Mouse (Mus musculus): ENCODE measurements at regions not wholly inside any gene's neighbourhood (a gene's known extent, or its start where the extent isn't known, plus 50 kb on each side); places are given as distances from the start of the nearest gene placed in this dataset.

- no peak for DNase-seq (ENCODE audit: low spot score)
- Histone ChIP-seq H3K4me3 (replicated peaks; ENCODE audit: low read depth, low read length) (no peak overlapping the region), H3K9me3 (replicated peaks; ENCODE audit: low read length) (no peaks in the 10 kb centered on the region), H3K4me2 (ENCODE audit: low read length) (no peak overlapping the region), H3K4me1 (replicated peaks; ENCODE audit: insufficient read depth, low read length) (no peaks in the 10 kb centered on the region), H3K36me3 (ENCODE audit: insufficient read depth, low read length) (no peaks in the 10 kb centered on the region), H3K27me3 (ENCODE audit: insufficient read depth, low read length) (no peaks in the 10 kb centered on the region), H3K27ac (no peak overlapping the region), H3K9ac (ENCODE audit: low read depth, low read length) (no peak overlapping the region)
- no peak for TF ChIP-seq CTCF (IDR thresholded peaks at IDR 0.05; ENCODE audit: low read depth)
- ATAC-seq (replicated peaks; ENCODE audit: low FRiP score, low read depth) = no peak
- 80% methylated on average over 3 of the region's 3 CpGs for WGBS
Observed at GRCm38 (mm10) chr10:10216892-10217291, 255.2 kb downstream of the Adgb start.

DNA sequence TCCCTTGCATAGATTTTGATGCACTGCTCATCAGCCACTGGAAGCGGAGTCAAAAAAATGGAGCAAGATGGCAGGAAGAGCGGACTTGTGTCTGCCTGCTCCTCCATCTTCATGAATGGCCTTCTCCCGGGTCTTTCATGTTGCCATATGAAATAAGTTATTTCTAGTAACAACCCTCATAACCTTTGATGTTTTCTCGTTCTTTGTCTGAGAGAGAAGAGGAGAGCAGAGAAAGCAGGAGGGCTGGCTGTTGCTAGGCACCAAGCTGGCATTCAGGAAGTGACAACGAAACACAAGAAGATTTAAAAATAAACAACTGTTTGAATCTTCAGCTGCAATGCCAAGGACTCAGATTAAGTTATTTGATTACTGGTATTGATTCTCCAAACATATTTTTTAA, 256.8 kb downstream of the Adgb start:
- Histone ChIP-seq H3K4me1 (replicated peaks; ENCODE audit: insufficient read depth, low read length) (no peaks in the 10 kb centered on the region), H3K4me3 (replicated peaks; ENCODE audit: low read depth, low read length) (no peak overlapping the region), H3K9ac (ENCODE audit: low read depth, low read length) (no peak overlapping the region), H3K36me3 (ENCODE audit: insufficient read depth, low read length) (no peaks in the 10 kb centered on the region), H3K9me3 (replicated peaks; ENCODE audit: low read length) (no peaks in the 10 kb centered on the region), H3K4me2 (ENCODE audit: low read length) (no peak overlapping the region), H3K27ac (no peak overlapping the region), H3K27me3 (ENCODE audit: insufficient read depth, low read length) (no peaks in the 10 kb centered on the region)
- TF ChIP-seq CTCF (IDR thresholded peaks at IDR 0.05; ENCODE audit: low read depth) = no peak
- ATAC-seq (replicated peaks; ENCODE audit: low FRiP score, low read depth) = no peak
- DNase-seq (ENCODE audit: low spot score) = no peak
- 69% methylated on average over 5 of the region's 5 CpGs for WGBS

DNA sequence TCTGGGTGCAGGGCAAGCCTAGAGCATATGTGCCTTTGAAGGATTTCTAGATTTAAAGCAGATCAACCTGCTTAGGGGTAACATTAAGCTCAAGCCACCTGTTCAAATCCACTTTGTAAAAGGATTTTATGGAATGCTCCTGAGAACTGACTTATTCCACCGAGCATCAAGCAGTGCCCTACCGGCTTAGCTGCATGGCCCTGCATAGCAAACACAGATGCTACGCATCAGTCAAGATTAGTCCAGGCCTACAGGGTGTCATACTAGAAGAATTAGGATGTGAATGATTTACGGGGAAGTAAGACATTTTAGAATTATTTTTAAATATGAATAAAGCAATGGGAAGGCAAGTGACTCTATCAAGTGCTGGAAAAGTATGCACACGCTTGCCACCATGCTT, 263.8 kb downstream of the Adgb start:
- ATAC-seq (replicated peaks; ENCODE audit: low FRiP score, low read depth) = no peak

DNA sequence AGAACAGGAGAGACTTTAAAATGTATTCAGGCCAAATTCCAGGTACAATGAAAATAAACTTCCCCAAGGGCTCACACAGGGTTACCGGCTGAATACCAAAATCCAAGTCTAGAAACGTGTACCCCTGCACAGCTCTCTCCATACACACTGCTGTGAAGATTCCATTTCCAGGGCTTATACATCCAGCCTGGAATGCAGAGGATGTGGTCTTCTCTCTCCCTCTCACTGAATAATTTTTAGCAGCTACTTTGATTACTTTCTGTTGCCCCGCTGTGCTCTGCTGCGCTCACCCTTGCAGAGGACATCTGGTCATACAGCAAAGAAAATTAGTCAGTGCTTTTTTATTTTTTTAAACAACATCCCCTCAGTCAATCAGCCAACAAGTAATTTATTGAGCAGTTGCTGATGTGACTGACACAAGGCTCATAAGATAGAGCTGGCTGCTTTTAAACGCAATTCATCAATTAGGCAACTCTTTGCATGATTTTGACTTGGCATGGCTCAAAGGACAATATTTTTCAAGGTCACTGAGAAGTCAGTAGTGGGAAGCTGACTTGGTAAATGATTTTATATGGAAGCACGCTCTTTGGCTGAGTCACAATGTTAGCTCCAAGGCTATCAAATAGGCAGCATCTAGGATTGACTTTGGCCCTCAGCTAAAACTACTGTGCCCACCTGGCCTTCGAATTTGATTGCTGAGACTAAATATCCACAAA, 266.2 kb downstream of the Adgb start:
- Histone ChIP-seq H3K4me2 (ENCODE audit: low read length) (no peak overlapping the region), H3K36me3 (ENCODE audit: insufficient read depth, low read length) (no peaks in the 10 kb centered on the region), H3K9ac (ENCODE audit: low read depth, low read length) (no peak overlapping the region), H3K27me3 (ENCODE audit: insufficient read depth, low read length) (no peaks in the 10 kb centered on the region), H3K27ac (no peak overlapping the region), H3K4me1 (replicated peaks; ENCODE audit: insufficient read depth, low read length) (no peaks in the 10 kb centered on the region), H3K9me3 (replicated peaks; ENCODE audit: low read length) (no peaks in the 10 kb centered on the region), H3K4me3 (replicated peaks; ENCODE audit: low read depth, low read length) (no peak overlapping the region)
- DNase-seq (ENCODE audit: low spot score) = no peak
- ATAC-seq (replicated peaks; ENCODE audit: low FRiP score, low read depth) = no peak
- TF ChIP-seq CTCF (IDR thresholded peaks at IDR 0.05; ENCODE audit: low read depth) = no peak
- WGBS = 64% methylated on average over 7 of the region's 7 CpGs

More for the DNA sequence above, 263.8 kb downstream of the Adgb start:
- Histone ChIP-seq H3K9me3 (replicated peaks; ENCODE audit: low read length) (no peaks in the 10 kb centered on the region), H3K27me3 (ENCODE audit: insufficient read depth, low read length) (no peaks in the 10 kb centered on the region), H3K9ac (ENCODE audit: low read depth, low read length) (no peak overlapping the region), H3K4me3 (replicated peaks; ENCODE audit: low read depth, low read length) (no peak overlapping the region), H3K36me3 (ENCODE audit: insufficient read depth, low read length) (no peaks in the 10 kb centered on the region), H3K4me2 (ENCODE audit: low read length) (no peak overlapping the region), H3K4me1 (replicated peaks; ENCODE audit: insufficient read depth, low read length) (no peaks in the 10 kb centered on the region), H3K27ac (no peak overlapping the region)
- no peak for DNase-seq (ENCODE audit: low spot score)
- no peak for TF ChIP-seq CTCF (IDR thresholded peaks at IDR 0.05; ENCODE audit: low read depth)
- WGBS = 85% methylated on average over 5 of the region's 5 CpGs

DNA sequence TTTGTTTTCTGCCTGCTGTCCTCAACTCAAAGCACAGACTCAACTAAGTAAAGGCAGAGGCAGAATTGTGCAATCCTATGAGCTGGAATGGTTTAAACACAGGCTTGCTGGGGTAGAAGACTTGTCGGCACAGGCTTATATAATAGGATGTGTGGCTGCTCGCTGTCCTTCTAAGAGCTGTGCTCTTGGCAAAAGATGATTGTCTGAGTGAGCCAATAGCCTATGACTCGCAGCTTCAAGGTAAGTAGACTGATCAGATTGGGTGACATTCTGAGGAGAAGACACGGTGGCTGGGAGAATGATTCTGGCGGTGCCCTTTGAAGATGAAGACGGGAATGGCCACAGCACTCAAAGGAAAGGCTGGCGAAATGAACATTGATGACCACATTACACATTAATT, 268.1 kb downstream of the Adgb start:
- ATAC-seq (replicated peaks; ENCODE audit: low FRiP score, low read depth) = no peak
- Histone ChIP-seq H3K9me3 (replicated peaks; ENCODE audit: low read length) (no peaks in the 10 kb centered on the region), H3K4me1 (replicated peaks; ENCODE audit: insufficient read depth, low read length) (no peaks in the 10 kb centered on the region), H3K27me3 (ENCODE audit: insufficient read depth, low read length) (no peaks in the 10 kb centered on the region), H3K4me3 (replicated peaks; ENCODE audit: low read depth, low read length) (no peak overlapping the region), H3K4me2 (ENCODE audit: low read length) (no peak overlapping the region), H3K36me3 (ENCODE audit: insufficient read depth, low read length) (no peaks in the 10 kb centered on the region), H3K27ac (no peak overlapping the region), H3K9ac (ENCODE audit: low read depth, low read length) (no peak overlapping the region)
- no peak for TF ChIP-seq CTCF (IDR thresholded peaks at IDR 0.05; ENCODE audit: low read depth)
- no peak for DNase-seq (ENCODE audit: low spot score)
- WGBS = 93% methylated on average over 7 of the region's 7 CpGs

DNA sequence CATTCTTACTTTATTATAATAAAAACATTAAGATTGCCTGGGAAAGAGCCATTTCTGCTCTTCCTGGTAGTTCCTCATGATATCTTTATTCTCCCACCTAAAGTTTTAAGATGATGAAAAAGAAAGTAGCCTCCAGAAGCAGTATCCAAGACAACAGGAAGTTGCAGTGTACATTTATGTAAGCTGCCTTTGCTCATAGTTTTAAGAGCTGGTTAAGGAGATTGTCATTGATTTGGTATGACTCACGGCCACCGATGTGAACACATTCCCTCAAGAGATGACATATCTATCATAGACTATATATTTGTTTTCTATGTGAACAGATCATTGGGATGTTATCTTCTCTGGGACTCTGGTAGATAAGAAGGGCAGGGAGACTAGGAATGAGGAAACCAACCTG, 281.8 kb downstream of the Adgb start:
- ATAC-seq (replicated peaks; ENCODE audit: low FRiP score, low read depth) = no peak
- Histone ChIP-seq H3K36me3 (ENCODE audit: insufficient read depth, low read length) (no peaks in the 10 kb centered on the region), H3K27me3 (ENCODE audit: insufficient read depth, low read length) (no peaks in the 10 kb centered on the region), H3K9me3 (replicated peaks; ENCODE audit: low read length) (no peaks in the 10 kb centered on the region), H3K4me2 (ENCODE audit: low read length) (no peak overlapping the region), H3K9ac (ENCODE audit: low read depth, low read length) (no peak overlapping the region), H3K27ac (no peak overlapping the region), H3K4me1 (replicated peaks; ENCODE audit: insufficient read depth, low read length) (no peaks in the 10 kb centered on the region), H3K4me3 (replicated peaks; ENCODE audit: low read depth, low read length) (no peak overlapping the region)
- no peak for TF ChIP-seq CTCF (IDR thresholded peaks at IDR 0.05; ENCODE audit: low read depth)
- DNase-seq (ENCODE audit: low spot score) = no peak
- 99% methylated on average over 2 of the region's 2 CpGs for whole genome bisulfite sequencing

DNA sequence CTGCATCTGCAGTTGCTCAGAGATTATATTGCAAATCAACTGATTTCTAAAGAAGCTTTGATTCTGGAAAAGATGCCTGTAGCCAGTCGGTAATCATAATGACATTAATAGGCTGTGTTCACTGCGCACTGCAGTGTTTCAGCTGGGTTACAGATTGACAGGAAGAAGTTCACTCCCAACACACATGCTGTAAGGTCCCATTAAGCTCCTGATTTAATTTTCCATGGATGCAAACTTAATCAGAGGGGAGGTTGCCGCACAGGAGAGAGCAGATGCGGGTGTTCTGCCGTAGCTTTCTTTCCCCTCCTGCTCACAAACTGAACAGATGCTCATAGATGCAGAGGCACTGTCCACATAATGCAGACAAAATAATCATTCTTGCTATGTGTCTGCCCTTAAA, 284.0 kb downstream of the Adgb start:
- ATAC-seq (replicated peaks; ENCODE audit: low FRiP score, low read depth) = no peak
- H3K27ac ChIP-seq = no peak overlapping the region
- no peaks in the 10 kb centered on the region for H3K36me3 ChIP-seq (ENCODE audit: insufficient read depth, low read length)
- H3K9me3 ChIP-seq (replicated peaks; ENCODE audit: low read length) = no peaks in the 10 kb centered on the region
- DNase-seq (ENCODE audit: low spot score) = no peak
- H3K9ac ChIP-seq (ENCODE audit: low read depth, low read length) = no peak overlapping the region
- no peak overlapping the region for H3K4me2 ChIP-seq (ENCODE audit: low read length)
- no peaks in the 10 kb centered on the region for H3K4me1 ChIP-seq (replicated peaks; ENCODE audit: insufficient read depth, low read length)
- H3K4me3 ChIP-seq (replicated peaks; ENCODE audit: low read depth, low read length) = no peak overlapping the region
- no peaks in the 10 kb centered on the region for H3K27me3 ChIP-seq (ENCODE audit: insufficient read depth, low read length)
- WGBS = 54% methylated on average over 5 of the region's 5 CpGs
- TF ChIP-seq CTCF (IDR thresholded peaks at IDR 0.05; ENCODE audit: low read depth) = no peak
